Mouse (Mus musculus) right cerebral cortex, postnatal 10 days (tissue): ENCODE measurements around the gene Proser2.

ENCODE experiments used
- DNase-seq, 2 experiments: peaks; one replicate each; pipeline ENCODE4 v3.0.0; 2021; ENCODE audit warnings: low spot score in 2 of 2

Gene Proser2

DNA sequence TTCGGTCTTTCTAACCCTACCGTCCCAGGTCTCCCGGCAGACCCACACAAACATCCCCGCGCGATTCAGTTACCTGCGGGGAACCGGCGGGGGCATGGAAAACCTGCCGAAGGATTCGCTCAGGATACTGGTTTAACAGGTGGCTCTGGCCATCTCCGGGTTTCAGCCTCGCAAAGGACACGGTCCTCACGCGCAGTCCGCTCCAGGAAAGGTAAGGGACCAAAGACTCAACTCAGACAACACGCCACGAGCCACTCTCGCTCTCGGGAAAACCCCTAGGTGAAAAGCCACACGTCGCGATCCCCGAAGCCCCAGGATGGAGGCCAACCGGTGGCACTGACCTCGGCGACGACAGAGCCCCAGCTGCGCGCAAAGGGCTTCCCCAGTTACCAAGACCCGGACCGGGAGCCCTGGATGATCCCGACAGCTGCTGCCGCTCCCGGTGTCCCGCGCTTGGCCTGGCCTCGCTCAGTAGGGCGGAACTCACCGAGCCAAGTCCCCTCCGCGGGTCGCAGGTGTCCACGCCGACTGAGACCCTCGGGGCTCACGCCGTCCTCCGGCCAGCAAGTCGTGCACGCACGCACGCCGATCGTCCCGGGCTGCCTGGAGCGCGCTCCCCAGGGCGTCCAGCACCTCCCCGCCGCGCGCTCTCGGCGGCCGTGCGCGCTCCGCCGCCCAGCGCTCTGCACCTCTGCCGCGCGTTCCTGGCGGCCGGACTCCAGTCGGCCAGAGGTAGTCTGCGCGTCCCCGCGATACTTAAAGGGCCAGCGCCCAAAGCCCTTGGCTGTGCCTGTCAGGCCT is at the start of gene Proser2:
TSS of gene Proser2 (minus strand) at position 657 of the 801 bp plus-strand sequence.
- peak; percentile 57 to 66 for DNase-seq

DNA sequence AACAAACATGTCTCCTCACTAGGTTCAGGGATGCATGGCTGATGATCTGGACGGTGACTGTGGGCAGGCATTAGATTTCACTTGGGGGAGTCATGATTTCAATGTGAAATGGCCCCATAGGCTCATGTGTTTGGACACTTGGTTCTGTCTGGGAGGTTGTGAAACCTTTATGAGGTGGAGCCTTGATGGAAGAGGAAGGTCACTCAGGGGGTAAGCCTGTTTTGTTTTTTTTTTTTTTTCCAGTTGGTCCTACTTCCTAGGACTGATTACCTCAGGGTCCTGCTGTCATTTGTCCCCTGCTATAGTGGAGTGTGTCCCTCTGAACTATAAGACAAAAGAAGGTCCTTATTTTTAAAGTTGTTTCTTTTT is 49.7 kb upstream of the Proser2 start:
- no peak for DNase-seq

DNA sequence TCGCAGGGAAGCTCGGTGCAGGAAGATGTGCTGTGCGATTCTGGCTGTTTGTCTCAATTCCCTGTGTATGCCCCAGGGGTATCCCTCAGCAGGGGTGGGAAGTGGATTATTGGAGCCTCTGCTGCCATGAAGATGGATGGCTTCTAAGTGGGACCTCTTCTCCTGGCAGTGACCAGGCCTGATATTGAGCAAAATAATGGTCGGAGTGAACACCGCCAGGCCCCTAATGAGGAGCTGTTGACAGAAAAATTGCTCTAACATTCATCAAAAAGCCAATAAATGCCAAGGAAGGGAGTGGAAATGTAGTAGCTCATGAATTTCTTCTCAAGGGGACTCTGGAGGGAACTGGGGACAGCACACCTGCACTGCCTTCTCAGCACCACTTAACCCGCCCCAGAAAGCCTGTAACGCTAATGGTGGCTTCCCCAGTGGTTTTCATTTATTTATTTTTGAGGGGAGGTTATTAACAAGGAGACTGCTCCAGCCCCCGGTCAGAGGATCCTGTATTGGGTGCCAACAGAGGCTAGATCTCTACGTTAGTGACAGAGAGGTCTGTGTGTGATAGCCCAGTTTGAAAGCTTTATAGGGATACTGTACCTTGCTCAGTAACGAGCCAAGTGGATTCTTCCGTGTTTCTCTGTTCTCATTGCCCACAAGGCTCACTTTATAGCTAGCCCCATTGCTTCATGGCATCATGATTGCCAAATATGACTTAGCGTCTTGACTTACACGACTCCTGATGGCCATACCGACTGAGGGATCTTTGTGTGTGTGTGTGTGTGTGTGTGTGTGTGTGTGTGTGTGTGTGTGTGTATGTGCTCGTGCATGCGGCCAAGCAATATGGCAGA is 49.1 kb upstream of the Proser2 start:
- no peak for DNase-seq

DNA sequence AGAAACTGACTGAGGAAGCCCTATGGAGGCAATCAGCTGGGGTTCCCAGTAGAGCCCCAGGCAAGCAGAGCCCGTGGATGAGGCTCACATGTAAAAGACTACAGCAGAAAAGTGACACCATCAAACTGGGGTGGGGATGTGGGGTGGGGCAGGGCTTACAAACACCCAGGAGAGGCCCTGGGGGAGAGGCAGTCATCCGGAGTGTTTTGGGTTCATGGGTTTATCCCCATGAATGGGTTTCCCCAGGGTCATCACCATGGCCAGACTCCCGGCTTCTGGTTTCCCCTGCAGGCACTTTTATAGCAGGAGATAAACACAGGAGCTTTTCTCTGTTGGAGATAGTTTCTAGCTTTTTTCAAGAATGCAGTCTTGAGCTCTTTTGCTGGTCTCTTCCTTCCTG is 43.0 kb upstream of the Proser2 start:
- DNase-seq, result no peak

GRCm38 (mm10) chr2:6168560-6168959 is 38.5 kb upstream of the Proser2 start:
- DNase-seq, result no peak

DNA sequence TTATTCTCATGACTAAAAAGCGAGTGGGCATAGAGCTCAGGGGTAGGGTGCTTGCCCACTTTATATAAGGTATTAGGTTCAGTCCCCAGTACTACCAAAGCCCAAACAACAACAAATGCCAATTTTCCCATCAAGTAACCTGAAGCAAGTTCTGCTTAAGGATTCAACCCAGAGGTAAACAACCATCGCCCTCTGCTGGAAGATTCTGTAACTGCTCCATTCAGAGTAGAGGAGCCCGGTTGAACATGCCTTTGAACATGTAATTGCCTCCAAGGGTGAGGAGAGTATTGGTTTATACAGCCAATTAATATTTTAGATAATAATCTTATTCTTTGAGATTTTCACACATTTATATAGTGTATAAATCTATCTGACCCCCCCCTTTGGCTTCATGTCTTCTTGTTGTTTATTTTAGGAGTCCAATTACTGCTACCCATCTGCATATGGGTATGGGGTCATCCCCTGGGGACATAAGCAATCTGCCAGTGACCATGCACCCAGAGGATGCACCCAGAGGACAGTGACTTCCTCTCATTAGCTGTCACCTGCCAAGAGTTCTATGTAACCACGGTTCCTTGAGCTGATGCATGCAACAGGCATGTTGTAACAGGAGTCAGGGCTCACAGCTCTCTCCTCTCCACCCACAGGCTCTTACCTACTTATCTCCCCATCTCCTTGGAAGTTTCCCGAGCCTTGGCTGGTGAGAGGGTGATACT is 38.0 kb upstream of the Proser2 start:
- DNase-seq, result peak; percentile 80 to 87

- no peak for DNase-seq
Observed at GRCm38 (mm10) chr2:6165771-6166170, 35.8 kb upstream of the Proser2 start.

GRCm38 (mm10) chr2:6164606-6165290 is 34.7 kb upstream of the Proser2 start:
- no peak for DNase-seq

GRCm38 (mm10) chr2:6162366-6163040 is 32.5 kb upstream of the Proser2 start:
- DNase-seq, result no peak

- DNase-seq, result no peak
Observed at GRCm38 (mm10) chr2:6159735-6160134, 29.7 kb upstream of the Proser2 start.

GRCm38 (mm10) chr2:6159219-6159618 is 29.2 kb upstream of the Proser2 start:
- no peak for DNase-seq

- DNase-seq, result no peak
Observed at GRCm38 (mm10) chr2:6157635-6158034, 27.6 kb upstream of the Proser2 start.

GRCm38 (mm10) chr2:6157208-6157607 is 27.2 kb upstream of the Proser2 start:
- DNase-seq, result no peak

DNA sequence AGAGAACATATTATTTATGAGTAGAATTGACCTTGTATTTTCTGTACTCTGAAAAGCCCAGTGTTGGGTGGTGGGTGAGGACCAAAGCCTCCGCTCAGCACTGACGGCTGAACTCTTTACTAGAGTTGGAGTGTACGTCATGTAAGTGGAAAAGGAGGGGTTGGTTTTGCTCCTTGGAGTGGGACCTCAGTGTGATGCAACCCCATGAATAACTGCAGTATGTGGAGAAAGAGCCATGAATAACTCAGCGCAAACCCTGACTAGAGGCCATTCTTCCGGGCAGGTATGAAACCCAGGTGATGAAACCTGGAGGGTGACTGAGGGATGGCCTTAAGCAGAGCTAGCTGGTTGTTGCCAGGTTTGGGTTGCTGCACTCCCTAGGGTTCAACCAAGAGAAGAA is 19.8 kb upstream of the Proser2 start:
- no peak for DNase-seq

DNA sequence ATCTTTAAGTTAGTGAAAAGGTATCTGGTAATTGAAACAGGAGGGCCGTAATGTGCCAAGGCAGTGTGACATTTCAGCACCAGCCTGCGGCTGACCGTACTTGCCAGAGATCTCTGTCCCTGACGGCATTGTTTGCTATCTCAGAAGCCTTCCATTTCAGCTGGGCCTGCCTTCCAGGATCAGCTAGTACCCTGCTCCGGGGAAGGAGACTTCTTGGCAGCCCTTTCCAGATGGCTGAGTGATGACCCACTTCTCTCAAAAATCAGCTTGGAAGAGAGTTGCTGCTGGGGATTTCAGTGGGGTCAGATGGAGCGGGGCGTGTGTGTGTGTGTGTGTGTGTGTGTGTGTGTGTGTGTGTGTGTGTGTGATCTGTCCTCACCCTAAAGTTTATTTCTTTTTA is 16.9 kb upstream of the Proser2 start:
- DNase-seq, result no peak

GRCm38 (mm10) chr2:6146257-6146656 is 16.2 kb upstream of the Proser2 start:
- no peak for DNase-seq

DNA sequence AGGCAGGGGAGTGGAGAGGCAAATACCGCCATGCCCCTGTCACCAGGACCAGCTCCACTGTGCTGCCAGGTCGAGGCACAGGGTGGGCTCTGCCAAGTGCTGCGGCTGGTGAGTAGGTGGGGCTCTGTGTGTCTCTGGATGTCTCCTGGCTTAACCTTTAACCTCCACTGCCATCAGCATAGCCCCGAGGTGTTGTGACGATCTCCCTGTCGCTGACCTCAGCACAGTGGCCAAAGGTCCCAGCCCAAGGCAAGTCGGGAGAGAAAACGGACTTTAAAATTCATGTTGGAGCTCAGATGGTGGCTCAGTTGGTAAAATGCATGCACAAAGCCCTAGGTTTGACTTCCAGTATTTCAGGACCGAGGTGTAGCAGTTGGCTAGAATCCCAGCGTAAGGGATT is 15.6 kb upstream of the Proser2 start:
- no peak for DNase-seq

DNA sequence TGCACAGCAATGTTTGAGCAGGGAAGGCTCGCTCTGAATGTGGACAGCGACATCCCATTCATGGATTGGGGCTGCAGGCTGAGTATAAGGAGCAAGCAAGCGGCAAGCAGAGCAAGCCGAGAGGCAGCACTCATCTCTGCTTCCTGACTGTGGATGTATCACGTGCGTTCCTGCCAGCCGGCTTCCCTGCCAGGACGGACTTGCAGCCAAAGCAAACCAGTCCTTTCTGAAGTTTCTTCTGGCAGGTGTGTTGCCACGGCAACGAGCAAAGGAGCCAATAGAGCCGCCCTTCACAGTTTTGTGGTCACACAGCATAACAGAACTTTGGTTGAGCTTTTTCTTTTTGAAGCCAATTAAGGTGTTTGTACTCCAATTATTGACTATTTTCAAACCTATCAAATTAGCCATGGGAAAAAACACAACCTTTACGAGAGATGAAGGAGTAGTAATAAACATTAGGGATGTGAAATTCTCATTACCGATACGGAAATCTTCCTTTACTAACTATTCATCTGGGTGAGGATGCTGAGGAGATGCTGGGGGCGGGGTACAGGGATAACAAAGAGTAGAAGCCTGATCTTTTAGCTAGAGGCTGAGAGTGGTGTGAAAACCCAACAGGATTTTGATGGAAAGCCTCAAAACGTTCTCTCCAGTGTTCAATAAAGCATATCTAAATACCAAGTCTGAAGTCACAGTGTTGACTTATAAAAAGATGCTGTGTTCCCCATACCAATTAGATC is 13.1 kb upstream of the Proser2 start:
- peak; percentile 53 to 66 for DNase-seq

- no peak for DNase-seq
Observed at GRCm38 (mm10) chr2:6140572-6141161, 10.7 kb upstream of the Proser2 start.

- no peak for DNase-seq
Observed at GRCm38 (mm10) chr2:6133871-6134270, 3.9 kb upstream of the Proser2 start.
